Mouse (Mus musculus) cerebellum, postnatal 14 days (tissue): ENCODE results near the gene Rab3il1.
"Not testable (repeated sequence)": the region's sequence is repeated elsewhere in the genome, so short reads cannot be mapped to it uniquely, and the experiment has no call there.

Experiments
- DNase-seq, 2 experiments: peaks; one replicate each; pipeline ENCODE4 v3.0.0; 2021; ENCODE audit warnings: mixed read lengths in 2 of 2

The Rab3il1 gene

GRCm38 (mm10) chr19:10001206-10001969 lies at the start of gene Rab3il1, which contains the start of gene Best1:
Gene Rab3il1 (plus strand): TSS chr19:10001669.
Gene Best1 (minus strand): TSS chr19:10001633.
- DNase-seq: no peak

GRCm38 (mm10) chr19:9952390-9952789 lies 49.1 kb upstream of the Rab3il1 start:
- DNase-seq: no peak

GRCm38 (mm10) chr19:9952912-9953311 lies 48.6 kb upstream of the Rab3il1 start:
- DNase-seq: no peak

DNA sequence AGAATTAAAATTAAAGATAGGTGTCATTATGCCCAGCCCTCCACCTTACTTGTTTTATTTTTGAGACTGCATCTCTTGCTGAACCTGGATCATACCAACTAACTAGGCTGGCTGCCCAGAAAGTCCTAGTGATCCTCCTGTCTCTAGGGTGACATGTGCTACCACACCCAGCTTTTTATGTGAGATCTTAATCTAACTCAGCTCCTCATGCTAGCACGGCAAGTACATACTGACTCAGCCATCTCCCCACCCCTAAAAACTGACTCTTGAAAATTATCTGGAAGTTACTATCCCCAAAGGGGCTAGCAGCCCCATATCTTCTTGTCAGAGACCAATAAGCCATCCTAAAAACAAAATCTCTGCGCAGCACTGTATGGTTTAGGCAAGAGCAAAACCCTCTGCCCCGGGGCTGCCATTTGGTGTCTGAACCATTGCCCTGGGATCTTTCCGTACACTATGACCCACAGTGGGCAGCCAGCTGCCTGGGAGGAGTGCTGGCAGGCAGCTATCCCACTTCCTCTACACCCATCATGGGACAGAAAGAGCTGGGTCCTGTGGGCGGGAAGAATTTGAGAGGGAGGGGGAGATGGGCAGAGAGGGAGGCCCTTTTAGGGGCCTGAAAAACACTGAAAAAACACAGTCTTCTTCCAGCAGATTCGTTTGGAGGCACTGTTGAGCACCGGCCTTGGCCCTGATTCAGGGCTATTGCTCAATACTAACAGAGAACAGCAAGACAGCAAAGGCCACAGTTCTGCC lies 47.2 kb upstream of the Rab3il1 start:
- DNase-seq: peak; percentile 24 to 27

GRCm38 (mm10) chr19:9954811-9955202 lies 46.7 kb upstream of the Rab3il1 start:
- DNase-seq: no peak

- DNase-seq: no peak
These were observed 46.0 kb upstream of the Rab3il1 start for GRCm38 (mm10) chr19:9955438-9955837.

- DNase-seq: no peak
These were observed 44.7 kb upstream of the Rab3il1 start for GRCm38 (mm10) chr19:9956624-9957388.

GRCm38 (mm10) chr19:9957965-9958364 lies 43.5 kb upstream of the Rab3il1 start:
- DNase-seq: no peak

DNA sequence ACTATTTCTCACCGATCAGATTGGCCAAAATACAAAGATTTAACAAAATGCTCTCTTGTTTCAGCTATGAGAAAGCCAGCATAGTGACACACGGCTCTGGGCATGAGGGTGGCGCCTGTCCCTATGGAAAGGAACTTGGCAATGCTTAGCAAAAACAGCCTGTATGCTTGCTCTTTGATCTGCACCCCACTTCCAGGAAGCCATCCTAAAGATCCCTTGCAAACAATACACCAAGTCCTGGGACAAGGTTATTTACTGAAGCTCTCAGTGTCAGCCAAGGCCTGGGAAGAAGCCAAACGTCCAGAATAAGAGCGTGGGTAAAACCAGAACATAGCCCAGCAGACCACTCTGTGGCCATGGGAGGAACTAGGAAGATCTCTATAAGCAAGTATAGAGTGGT lies 40.7 kb upstream of the Rab3il1 start:
- no peak for DNase-seq

DNA sequence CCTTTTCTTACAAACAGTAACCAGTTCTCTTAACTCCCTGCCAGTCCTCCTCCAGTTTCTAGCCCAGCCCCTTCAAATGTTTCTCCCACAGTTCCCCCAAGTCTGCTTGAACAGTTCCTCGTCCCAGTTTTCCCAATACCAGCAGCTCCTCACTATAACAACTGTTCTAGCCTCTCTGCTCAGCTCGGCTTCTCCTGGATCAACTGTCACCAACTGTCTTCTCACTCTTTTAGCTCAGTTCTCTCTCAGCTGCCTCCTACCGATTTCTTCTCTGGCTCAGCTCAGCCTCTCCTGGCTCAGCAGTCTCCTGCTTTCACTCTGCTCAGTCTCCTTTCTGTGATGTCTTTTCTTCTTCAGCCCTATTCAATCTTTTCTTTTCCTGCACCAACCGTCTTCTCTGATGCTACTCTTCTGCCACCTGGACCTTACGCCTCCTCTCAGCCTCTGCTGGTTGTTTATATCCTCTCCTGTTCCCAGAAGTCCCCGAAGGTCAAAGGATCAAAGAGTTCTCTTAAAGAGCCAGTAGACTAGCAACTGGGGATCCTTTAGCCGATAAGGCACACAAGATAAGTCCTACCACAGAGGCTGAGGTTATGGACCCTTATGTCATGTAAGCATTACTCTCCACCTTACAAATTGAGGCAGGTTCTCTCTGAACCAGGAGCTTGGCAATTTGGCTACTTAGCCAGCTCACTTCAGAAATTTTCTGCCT lies 37.1 kb upstream of the Rab3il1 start:
- no peak for DNase-seq

DNA sequence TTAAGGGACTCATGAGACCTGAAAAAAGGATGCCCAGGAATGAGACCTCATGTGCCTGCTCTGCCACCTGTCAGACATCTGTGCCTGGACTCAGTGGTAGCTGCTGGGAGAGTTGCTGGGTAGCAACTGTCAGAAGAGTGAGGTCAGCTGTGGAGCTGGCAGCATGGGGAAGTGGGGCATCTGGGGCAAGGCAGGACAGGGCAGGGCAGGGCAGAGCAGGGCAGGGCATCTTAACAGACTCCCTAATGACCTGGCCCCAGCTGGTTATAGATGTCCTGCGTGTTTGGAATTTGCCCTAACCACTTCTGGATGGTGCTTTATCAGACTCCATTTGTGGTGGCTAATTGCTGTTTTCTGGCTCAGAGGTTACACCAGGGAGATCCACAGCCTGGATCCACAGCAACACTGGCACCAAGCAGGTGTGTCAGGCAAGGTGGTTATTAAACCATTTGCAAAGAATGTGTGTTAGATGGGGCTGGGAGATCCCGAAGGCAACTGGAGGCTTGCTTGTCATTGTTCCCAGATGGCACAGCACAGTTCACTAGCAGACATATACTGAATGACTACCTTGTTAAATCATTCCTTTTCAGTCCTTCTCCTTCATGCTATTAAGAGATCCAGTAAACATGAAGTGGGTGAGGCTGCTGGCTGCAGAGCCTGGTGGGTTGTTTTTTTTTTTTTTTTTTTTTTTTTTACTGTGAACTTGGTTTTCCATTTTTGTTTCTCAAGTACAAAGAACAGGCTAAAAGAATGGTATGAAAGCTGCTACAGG lies 35.2 kb upstream of the Rab3il1 start:
- DNase-seq: no peak

DNA sequence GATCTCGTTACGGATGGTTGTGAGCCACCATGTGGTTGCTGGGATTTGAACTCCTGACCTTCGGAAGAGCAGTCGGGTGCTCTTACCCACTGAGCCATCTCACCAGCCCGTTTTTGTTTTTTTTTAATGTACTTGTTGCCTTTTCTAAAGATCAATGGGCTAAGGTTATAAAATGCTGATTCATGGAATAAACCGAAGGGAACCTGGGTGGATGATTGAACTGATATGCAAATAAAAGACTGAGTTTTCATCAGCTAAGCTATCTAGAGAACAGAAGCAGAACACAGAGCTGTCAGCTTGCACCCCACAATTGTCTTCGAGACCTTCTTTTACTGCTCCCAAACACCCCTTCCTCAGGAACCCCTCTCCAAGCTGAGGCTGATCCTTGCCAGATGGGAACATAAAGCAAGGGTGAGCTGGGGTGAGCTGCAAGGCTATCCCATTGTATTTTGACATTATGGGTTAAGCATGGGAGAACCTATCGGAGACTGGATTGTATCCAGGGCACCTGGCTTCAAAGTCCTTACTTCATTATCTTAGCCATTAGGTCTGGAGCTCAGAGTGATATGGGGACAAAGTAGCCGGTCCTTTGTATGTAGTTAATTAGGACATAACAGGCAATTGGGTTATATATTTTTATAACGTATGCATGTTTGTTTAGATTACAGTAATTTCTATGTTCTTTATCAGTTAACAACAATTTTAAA lies 33.2 kb upstream of the Rab3il1 start:
- DNase-seq: no peak

DNA sequence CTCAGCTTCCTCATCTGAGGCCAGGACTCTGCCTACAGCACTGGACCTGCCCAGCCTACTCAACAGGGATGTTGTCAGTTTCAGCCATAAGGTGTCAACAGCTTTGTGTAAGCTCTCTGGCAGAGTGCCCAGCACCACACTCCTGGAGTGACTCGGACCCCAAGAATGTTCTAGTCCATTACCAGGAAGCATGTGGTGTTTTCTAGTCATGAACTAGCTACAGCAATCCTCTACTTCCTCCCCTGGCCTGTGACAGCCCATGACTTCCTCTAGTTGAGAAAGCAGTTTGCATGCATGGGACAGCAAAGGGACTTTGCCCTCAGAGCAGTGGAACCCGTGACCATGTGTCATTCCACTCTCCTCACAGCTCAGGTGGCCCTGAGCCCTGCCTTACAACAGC lies 26.6 kb upstream of the Rab3il1 start:
- DNase-seq: not testable (repeated sequence)

- no peak for DNase-seq
These were observed 24.4 kb upstream of the Rab3il1 start for GRCm38 (mm10) chr19:9977085-9977484.

- peak; percentile 64 to 73 for DNase-seq
These were observed 23.0 kb upstream of the Rab3il1 start for GRCm38 (mm10) chr19:9978431-9978951.

DNA sequence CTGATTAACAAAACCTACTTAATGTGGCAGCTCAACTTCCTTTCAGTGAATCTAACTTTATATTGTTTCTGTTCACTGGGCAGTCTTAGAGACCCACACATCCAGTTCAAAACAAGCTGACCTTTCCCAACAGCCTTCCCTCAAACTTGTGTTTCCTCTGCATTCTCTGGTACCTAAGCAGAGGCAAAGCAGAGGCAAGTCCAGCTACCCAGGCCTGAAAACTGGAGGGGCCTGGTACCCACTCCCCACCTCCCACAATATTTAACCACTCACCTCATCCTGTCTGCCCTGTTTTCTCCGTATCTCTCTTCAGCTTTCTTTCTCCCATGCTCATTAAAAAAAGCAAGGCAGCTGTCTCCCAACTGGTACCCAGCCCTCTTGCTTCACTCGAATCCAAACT lies 22.3 kb upstream of the Rab3il1 start:
- DNase-seq: no peak

DNA sequence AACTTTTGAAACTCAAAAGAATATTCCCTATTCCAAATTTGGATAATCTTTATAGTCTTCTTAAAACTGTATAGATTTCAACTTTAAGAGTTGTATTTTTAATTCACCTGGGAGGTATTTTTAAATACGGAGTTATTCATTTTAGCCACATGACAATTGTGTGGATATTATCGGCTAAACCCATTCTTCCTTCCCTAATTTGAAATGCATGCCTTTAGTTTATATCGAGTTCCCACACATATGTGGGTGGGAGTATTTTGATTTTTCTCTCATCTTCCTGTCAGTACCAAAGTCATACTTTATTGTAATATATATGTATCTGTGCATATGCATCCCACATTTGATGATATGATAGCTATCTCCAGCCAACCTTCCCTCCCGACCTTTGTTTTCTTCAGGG lies 21.2 kb upstream of the Rab3il1 start, which contains the start of gene Fth1:
Gene Fth1 (plus strand): TSS at position 341 of the 400 bp plus-strand sequence.
- DNase-seq: no peak

DNA sequence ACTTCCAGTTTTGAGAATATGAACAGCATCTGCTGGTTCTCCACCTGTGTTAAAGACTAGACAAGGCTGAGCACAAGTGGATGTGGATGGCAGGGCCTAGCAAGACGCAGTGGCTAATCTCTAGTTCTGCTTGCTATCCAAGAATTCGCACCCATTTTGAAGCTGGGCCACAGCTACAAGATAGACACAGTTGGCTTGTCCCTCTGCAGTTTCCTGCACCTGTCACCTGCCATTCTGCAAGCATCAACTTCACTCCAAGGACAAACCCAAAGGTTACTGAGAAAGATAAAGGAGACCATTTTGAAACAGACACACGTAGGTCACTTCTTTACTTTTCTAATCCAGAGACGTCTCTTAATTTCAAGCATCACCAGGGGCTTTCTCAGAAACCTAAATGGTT lies 19.8 kb upstream of the Rab3il1 start:
- peak in 1 of 2 experiments; percentile 32 for DNase-seq

GRCm38 (mm10) chr19:9982151-9982851 lies 19.2 kb upstream of the Rab3il1 start:
- DNase-seq: peak; percentile 97 to 98
